Mouse (Mus musculus) layer of hippocampus, postnatal 36 days (tissue): ENCODE data around the gene Ppp1r12b. TPM values are rescaled to one million over a fixed set of nuclear protein-coding genes. Genes with fewer than 3 reads are reported as not detected.

ENCODE experiments used
- DNase-seq, 2 experiments: peaks; one replicate each; pipeline ENCODE4 v3.0.0; 2022
- total RNA-seq, 2 experiments: library from RNA; stranded (reverse); gene quantifications; 2 replicates each; pipeline ENCODE4 v1.2.3; 2021

The Ppp1r12b gene
- total RNA-seq, 2 experiments from 2014 or later, result 71.9 to 77.8 TPM

- no peak for DNase-seq
These were observed 196.6 kb downstream of the Ppp1r12b start for GRCm38 (mm10) chr1:134759133-134759532.

- DNase-seq, result no peak
These were observed 198.5 kb downstream of the Ppp1r12b start for GRCm38 (mm10) chr1:134757230-134757629.

GRCm38 (mm10) chr1:134756190-134756873 lies 199.4 kb downstream of the Ppp1r12b start:
- no peak for DNase-seq

GRCm38 (mm10) chr1:134755548-134756189 lies 200.1 kb downstream of the Ppp1r12b start:
- DNase-seq, result no peak

- DNase-seq, result no peak
These were observed 200.9 kb downstream of the Ppp1r12b start for GRCm38 (mm10) chr1:134754818-134755217.

- no peak for DNase-seq
These were observed 201.8 kb downstream of the Ppp1r12b start for GRCm38 (mm10) chr1:134753751-134754630.

- DNase-seq, result no peak
These were observed 203.3 kb downstream of the Ppp1r12b start for GRCm38 (mm10) chr1:134752447-134752846.

- no peak for DNase-seq
These were observed 205.9 kb downstream of the Ppp1r12b start for GRCm38 (mm10) chr1:134749889-134750288.

- DNase-seq, result no peak
These were observed 208.2 kb downstream of the Ppp1r12b start for GRCm38 (mm10) chr1:134747236-134748174.

GRCm38 (mm10) chr1:134745648-134746047 lies 210.1 kb downstream of the Ppp1r12b start:
- DNase-seq, result no peak

- no peak for DNase-seq
These were observed 213.6 kb downstream of the Ppp1r12b start for GRCm38 (mm10) chr1:134741946-134742661.

- no peak for DNase-seq
These were observed 214.3 kb downstream of the Ppp1r12b start for GRCm38 (mm10) chr1:134741433-134741832.

- DNase-seq, result no peak
These were observed 218.3 kb downstream of the Ppp1r12b start for GRCm38 (mm10) chr1:134737463-134737862.

GRCm38 (mm10) chr1:134733659-134734058 lies 222.1 kb downstream of the Ppp1r12b start:
- no peak for DNase-seq

- no peak for DNase-seq
These were observed 228.5 kb downstream of the Ppp1r12b start for GRCm38 (mm10) chr1:134727256-134727655.

GRCm38 (mm10) chr1:134726480-134726879 lies 229.3 kb downstream of the Ppp1r12b start:
- no peak for DNase-seq

GRCm38 (mm10) chr1:134725276-134725675 lies 230.5 kb downstream of the Ppp1r12b start:
- no peak for DNase-seq

GRCm38 (mm10) chr1:134722891-134723290 lies 232.9 kb downstream of the Ppp1r12b start:
- no peak for DNase-seq

- no peak for DNase-seq
These were observed 234.3 kb downstream of the Ppp1r12b start for GRCm38 (mm10) chr1:134721486-134721885.

- no peak for DNase-seq
These were observed 235.9 kb downstream of the Ppp1r12b start for GRCm38 (mm10) chr1:134719718-134720304.

GRCm38 (mm10) chr1:134715092-134715491 lies 240.7 kb downstream of the Ppp1r12b start:
- no peak for DNase-seq
